Mouse (Mus musculus): Measurements from ENCODE around the gene Ybx2.

- TF ChIP-seq CTCF (conservative IDR thresholded peaks at IDR 0.05; ENCODE audit: insufficient read depth, insufficient read length, low read depth, low read length) (no peak), POLR2A (IDR thresholded peaks at IDR 0.05; ENCODE audit: low read depth, low read length) (no peak)
Observed at GRCm38 (mm10) chr11:69901993-69902392, 33.6 kb upstream of the Ybx2 start.
